Mouse (Mus musculus): ENCODE results near the gene Ptch2. TPM values are rescaled to one million over a fixed set of nuclear protein-coding genes. Genes with fewer than 3 reads are reported as not detected.

Ptch2 gene
- polyA plus RNA-seq, 1 experiment from 2014 or later = 4.5 TPM

DNA sequence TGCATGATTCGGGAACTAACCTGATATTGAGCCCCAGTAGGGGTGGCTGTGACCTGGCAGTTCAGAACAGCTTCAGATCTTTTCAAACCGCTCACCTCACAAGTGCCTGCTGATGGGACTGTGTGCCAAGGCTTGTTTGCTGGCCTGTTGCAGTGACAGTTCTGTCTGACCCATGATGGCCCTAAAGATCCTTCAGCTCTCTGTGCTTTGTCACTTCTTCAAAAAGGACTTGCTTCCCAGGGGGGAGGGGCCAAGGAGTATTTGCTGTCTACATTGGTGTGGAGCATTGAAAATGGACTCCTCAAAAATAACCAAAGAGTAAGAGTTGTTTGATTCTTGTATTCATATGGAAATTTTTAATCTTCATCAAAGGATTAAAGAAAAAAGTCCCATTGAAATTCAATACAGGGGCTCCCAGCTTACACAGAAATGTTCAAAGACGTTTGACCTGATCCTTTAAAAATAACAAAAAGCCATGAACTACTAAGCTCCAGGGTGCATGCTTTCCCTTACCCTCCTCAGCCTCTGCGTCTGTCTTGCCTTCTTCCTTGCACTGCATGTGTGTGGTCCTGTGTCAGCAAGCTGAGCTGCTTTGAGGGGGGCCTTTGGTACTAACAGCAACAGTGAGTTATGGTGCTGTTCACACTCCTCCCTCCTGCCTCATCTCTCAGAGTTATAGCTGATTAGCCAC, 33.0 kb upstream of the Ptch2 start:
- peaks cover 47% of the 10 kb centered on the region for H3K27me3 ChIP-seq (ENCODE audit: control insufficient read depth, insufficient read depth, low read length)
- no peak overlapping the region for H3K4me3 ChIP-seq (replicated peaks; ENCODE audit: low read depth, low read length)
- no peaks in the 10 kb centered on the region for H3K9me3 ChIP-seq (ENCODE audit: control insufficient read depth, low read length)
- H3K36me3 ChIP-seq (ENCODE audit: control insufficient read depth, insufficient read depth, low read length) = peaks cover 40% of the 10 kb centered on the region
- H3K27ac ChIP-seq (replicated peaks; ENCODE audit: low read depth, low read length) = no peak overlapping the region
- peak; percentile 27 for DNase-seq
- H3K9ac ChIP-seq (replicated peaks; ENCODE audit: low read length) = no peak overlapping the region
- WGBS = 13% methylated on average over 4 of the region's 4 CpGs
- H3K4me1 ChIP-seq (ENCODE audit: control insufficient read depth, insufficient read depth, low read length) = no peaks in the 10 kb centered on the region
- H3K4me2 ChIP-seq (ENCODE audit: low read length) = no peak overlapping the region
- peak; percentile 57; the same call in 1 of the 2 replicates for ATAC-seq (ENCODE audit: low FRiP score, low TSS enrichment)

DNA sequence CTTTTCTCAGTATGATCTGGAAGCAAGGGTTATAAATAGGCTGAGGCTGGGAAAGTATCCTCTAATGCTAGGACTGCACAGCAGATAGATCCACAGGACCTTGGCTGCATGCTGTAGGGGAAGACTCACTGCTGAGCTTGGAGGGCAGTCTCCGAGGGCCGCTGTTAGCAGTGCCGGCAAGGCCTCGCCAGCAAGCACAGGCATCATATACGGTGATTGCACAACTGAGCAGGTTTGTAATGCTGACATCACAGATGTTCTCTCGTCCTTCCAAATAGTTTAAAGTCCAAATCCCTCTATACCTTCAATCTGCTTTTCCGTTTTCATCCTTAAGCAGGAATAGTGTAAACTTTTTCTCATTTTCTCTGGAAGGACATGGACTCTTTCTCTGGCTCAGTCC, 27.8 kb upstream of the Ptch2 start:
- H3K36me3 ChIP-seq (ENCODE audit: control insufficient read depth, insufficient read depth, low read length) = peaks cover 77% of the 10 kb centered on the region

GRCm38 (mm10) chr4:117069647-117070046, 26.2 kb upstream of the Ptch2 start:
- H3K4me1 ChIP-seq (ENCODE audit: control insufficient read depth, insufficient read depth, low read length) = no peaks in the 10 kb centered on the region
- peaks cover 16% of the 10 kb centered on the region; the same call in 1 of the 2 replicates for H3K27me3 ChIP-seq (ENCODE audit: control insufficient read depth, insufficient read depth, low read length)
- no peak overlapping the region for H3K4me3 ChIP-seq (replicated peaks; ENCODE audit: low read depth, low read length)
- DNase-seq (no peak), ATAC-seq (ENCODE audit: low FRiP score, low TSS enrichment) (no peak)
- H3K27ac ChIP-seq (replicated peaks; ENCODE audit: low read depth, low read length) = no peak overlapping the region
- WGBS = 94% methylated on average over 1 of the region's 1 CpGs
- no peak overlapping the region for H3K9ac ChIP-seq (replicated peaks; ENCODE audit: low read length)
- no peak overlapping the region for H3K4me2 ChIP-seq (ENCODE audit: low read length)
- H3K9me3 ChIP-seq (ENCODE audit: control insufficient read depth, low read length) = no peaks in the 10 kb centered on the region
- peaks cover 85% of the 10 kb centered on the region for H3K36me3 ChIP-seq (ENCODE audit: control insufficient read depth, insufficient read depth, low read length)

More for the DNA sequence above, 27.8 kb upstream of the Ptch2 start:
- H3K9me3 ChIP-seq (ENCODE audit: control insufficient read depth, low read length) = no peaks in the 10 kb centered on the region
- no peak for ATAC-seq (ENCODE audit: low FRiP score, low TSS enrichment)
- no peaks in the 10 kb centered on the region for H3K4me1 ChIP-seq (ENCODE audit: control insufficient read depth, insufficient read depth, low read length)
- no peak overlapping the region for H3K27ac ChIP-seq (replicated peaks; ENCODE audit: low read depth, low read length)
- WGBS = 95% methylated on average over 7 of the region's 7 CpGs
- peaks cover 23% of the 10 kb centered on the region; the same call in 1 of the 2 replicates for H3K27me3 ChIP-seq (ENCODE audit: control insufficient read depth, insufficient read depth, low read length)
- no peak overlapping the region for H3K9ac ChIP-seq (replicated peaks; ENCODE audit: low read length)
- no peak for DNase-seq
- H3K4me3 ChIP-seq (replicated peaks; ENCODE audit: low read depth, low read length) = no peak overlapping the region
- no peak overlapping the region for H3K4me2 ChIP-seq (ENCODE audit: low read length)

- Histone ChIP-seq H3K9me3 (ENCODE audit: control insufficient read depth, low read length) (no peaks in the 10 kb centered on the region), H3K27me3 (ENCODE audit: control insufficient read depth, insufficient read depth, low read length) (peaks cover 6% of the 10 kb centered on the region; the same call in 1 of the 2 replicates), H3K9ac (replicated peaks; ENCODE audit: low read length) (no peak overlapping the region), H3K4me2 (ENCODE audit: low read length) (no peak overlapping the region), H3K4me1 (ENCODE audit: control insufficient read depth, insufficient read depth, low read length) (no peaks in the 10 kb centered on the region), H3K4me3 (replicated peaks; ENCODE audit: low read depth, low read length) (no peak overlapping the region), H3K27ac (replicated peaks; ENCODE audit: low read depth, low read length) (no peak overlapping the region), H3K36me3 (ENCODE audit: control insufficient read depth, insufficient read depth, low read length) (peaks cover 81% of the 10 kb centered on the region)
- 93% methylated on average over 4 of the region's 4 CpGs for WGBS
- no peak for ATAC-seq (ENCODE audit: low FRiP score, low TSS enrichment)
- DNase-seq = no peak
These were observed 25.3 kb upstream of the Ptch2 start for GRCm38 (mm10) chr4:117070624-117071023.

DNA sequence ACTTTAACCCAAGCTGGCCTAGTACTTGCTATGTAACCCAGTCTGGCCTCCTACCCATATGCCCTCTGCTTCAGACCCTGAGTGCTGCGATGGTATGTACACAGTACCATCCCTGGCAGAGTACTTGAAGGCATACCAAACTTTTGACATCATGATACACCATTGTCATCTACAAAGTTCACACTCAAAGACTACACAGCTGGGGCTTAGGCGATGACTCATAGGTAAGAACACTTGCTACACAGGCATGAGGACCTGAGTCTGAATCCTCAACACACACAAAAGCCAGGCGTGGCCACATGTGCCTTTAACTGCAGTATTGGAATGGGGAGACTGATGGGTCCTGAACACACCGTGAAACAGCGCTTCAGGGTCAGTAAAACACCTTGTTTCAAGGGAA, 24.7 kb upstream of the Ptch2 start:
- Histone ChIP-seq H3K36me3 (ENCODE audit: control insufficient read depth, insufficient read depth, low read length) (peaks cover 81% of the 10 kb centered on the region), H3K4me2 (ENCODE audit: low read length) (no peak overlapping the region)
- 91% methylated on average over 5 of the region's 5 CpGs for WGBS

DNA sequence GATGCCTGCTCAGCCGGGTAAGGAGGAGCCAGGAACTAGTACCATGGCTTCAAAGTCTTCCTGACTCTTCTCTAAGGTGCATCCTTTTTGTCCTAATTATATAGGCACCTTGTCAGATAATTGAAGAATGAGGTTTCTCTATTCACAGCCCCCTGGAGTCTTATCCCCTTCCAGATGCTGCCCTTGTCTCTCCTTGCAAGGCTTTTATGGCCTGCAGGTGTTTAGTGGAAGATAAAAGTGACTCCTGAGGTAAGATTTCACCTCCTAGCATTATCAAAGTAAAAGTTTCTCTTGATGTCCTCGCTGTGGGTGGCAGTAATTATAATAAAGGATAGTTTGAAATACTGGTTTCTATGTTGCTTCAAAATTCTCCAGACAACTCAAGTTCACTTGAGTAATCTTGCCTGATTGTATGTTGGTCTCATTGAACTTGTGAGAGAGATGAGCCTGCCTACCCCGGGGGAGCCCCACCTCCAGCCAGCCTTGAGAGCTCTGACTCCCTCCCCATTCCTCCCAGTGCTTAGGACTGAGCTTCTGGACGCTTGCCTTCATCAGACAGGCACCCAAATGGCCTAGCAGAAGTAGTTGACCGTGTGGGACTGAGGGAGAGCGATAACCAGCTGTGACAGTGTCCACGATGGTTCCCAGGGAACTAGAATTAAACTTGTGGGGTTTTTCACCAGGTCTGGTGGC, 7.8 kb upstream of the Ptch2 start:
- Histone ChIP-seq H3K27ac (replicated peaks; ENCODE audit: low read depth, low read length) (no peak overlapping the region), H3K4me3 (replicated peaks; ENCODE audit: low read depth, low read length) (no peak overlapping the region), H3K9me3 (ENCODE audit: control insufficient read depth, low read length) (no peaks in the 10 kb centered on the region), H3K36me3 (ENCODE audit: control insufficient read depth, insufficient read depth, low read length) (peaks cover 19% of the 10 kb centered on the region), H3K27me3 (ENCODE audit: control insufficient read depth, insufficient read depth, low read length) (no peaks in the 10 kb centered on the region), H3K4me2 (ENCODE audit: low read length) (no peak overlapping the region), H3K9ac (replicated peaks; ENCODE audit: low read length) (no peak overlapping the region), H3K4me1 (ENCODE audit: control insufficient read depth, insufficient read depth, low read length) (no peaks in the 10 kb centered on the region)
- ATAC-seq (ENCODE audit: low FRiP score, low TSS enrichment) = no peak
- DNase-seq = no peak
- 80% methylated on average over 7 of the region's 7 CpGs for WGBS

More for the DNA sequence above, 24.7 kb upstream of the Ptch2 start:
- no peak overlapping the region for H3K4me3 ChIP-seq (replicated peaks; ENCODE audit: low read depth, low read length)
- H3K4me1 ChIP-seq (ENCODE audit: control insufficient read depth, insufficient read depth, low read length) = no peaks in the 10 kb centered on the region
- DNase-seq = no peak
- no peak for ATAC-seq (ENCODE audit: low FRiP score, low TSS enrichment)
- no peak overlapping the region for H3K9ac ChIP-seq (replicated peaks; ENCODE audit: low read length)
- H3K27me3 ChIP-seq (ENCODE audit: control insufficient read depth, insufficient read depth, low read length) = 0 out of 2 replicates have a peak, but pooled peaks cover 2% of the 10 kb centered on the region
- H3K27ac ChIP-seq (replicated peaks; ENCODE audit: low read depth, low read length) = no peak overlapping the region
- no peaks in the 10 kb centered on the region for H3K9me3 ChIP-seq (ENCODE audit: control insufficient read depth, low read length)

DNA sequence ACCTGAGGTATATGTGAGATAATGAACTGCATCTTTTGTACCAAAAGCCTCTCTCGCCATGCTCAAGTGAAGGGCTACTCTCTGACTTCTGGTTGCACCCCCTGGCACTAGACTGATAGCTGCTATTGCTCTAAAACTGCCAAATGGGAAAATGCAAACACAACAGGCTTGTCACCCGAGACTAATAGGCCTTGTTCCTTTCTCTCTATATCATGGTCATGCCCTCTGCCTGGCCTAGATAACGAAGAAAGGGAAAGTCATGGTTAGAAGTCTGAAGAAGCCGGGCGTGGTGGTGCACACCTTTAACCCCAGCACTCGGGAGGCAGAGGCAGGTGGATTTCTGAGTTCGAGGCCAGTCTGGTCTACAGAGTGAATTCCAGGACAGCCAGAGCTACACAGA, 5.3 kb upstream of the Ptch2 start:
- H3K27me3 ChIP-seq (ENCODE audit: control insufficient read depth, insufficient read depth, low read length) = peaks cover 8% of the 10 kb centered on the region; the same call in 1 of the 2 replicates
- H3K4me2 ChIP-seq (ENCODE audit: low read length) = no peak overlapping the region
- ATAC-seq (ENCODE audit: low FRiP score, low TSS enrichment) (no peak), DNase-seq (no peak)
- 0 out of 2 replicates have a peak, but pooled peaks cover 3% of the 10 kb centered on the region for H3K4me1 ChIP-seq (ENCODE audit: control insufficient read depth, insufficient read depth, low read length)
- no peaks in the 10 kb centered on the region for H3K9me3 ChIP-seq (ENCODE audit: control insufficient read depth, low read length)
- peaks cover 15% of the 10 kb centered on the region for H3K36me3 ChIP-seq (ENCODE audit: control insufficient read depth, insufficient read depth, low read length)
- no peak overlapping the region for H3K27ac ChIP-seq (replicated peaks; ENCODE audit: low read depth, low read length)
- H3K9ac ChIP-seq (replicated peaks; ENCODE audit: low read length) = no peak overlapping the region
- 88% methylated on average over 7 of the region's 7 CpGs for WGBS
- H3K4me3 ChIP-seq (replicated peaks; ENCODE audit: low read depth, low read length) = no peak overlapping the region

GRCm38 (mm10) chr4:117094626-117095361, 1.1 kb upstream of the Ptch2 start:
- no peaks in the 10 kb centered on the region for H3K9me3 ChIP-seq (ENCODE audit: control insufficient read depth, low read length)
- ATAC-seq (ENCODE audit: low FRiP score, low TSS enrichment) (no peak), DNase-seq (no peak)
- WGBS = 80% methylated on average over 3 of the region's 3 CpGs
- peaks cover 19% of the 10 kb centered on the region for H3K27me3 ChIP-seq (ENCODE audit: control insufficient read depth, insufficient read depth, low read length)
- H3K4me1 ChIP-seq (ENCODE audit: control insufficient read depth, insufficient read depth, low read length) = peaks cover 24% of the 10 kb centered on the region
- no peak overlapping the region for H3K4me3 ChIP-seq (replicated peaks; ENCODE audit: low read depth, low read length)
- no peak overlapping the region for H3K4me2 ChIP-seq (ENCODE audit: low read length)
- no peak overlapping the region for H3K9ac ChIP-seq (replicated peaks; ENCODE audit: low read length)
- no peaks in the 10 kb centered on the region for H3K36me3 ChIP-seq (ENCODE audit: control insufficient read depth, insufficient read depth, low read length)
- no peak overlapping the region for H3K27ac ChIP-seq (replicated peaks; ENCODE audit: low read depth, low read length)
